Mouse (Mus musculus): ENCODE data around the gene Mterf2. TPM values are rescaled to one million over a fixed set of nuclear protein-coding genes. Genes with fewer than 3 reads are reported as not detected.

Mterf2 gene
- total RNA-seq (2014; rRNA removed) (8.4 and 9.6 TPM in 2 replicates), polyA plus RNA-seq (2012; rRNA removed) (1.0 and 1.9 TPM in 2 replicates)

- Histone ChIP-seq H3K4me1 (ENCODE audit: control insufficient read depth, insufficient read depth, low read length) (no peaks in the 10 kb centered on the region), H3K9ac (ENCODE audit: low read depth, low read length) (peak within 1 kb of the TSS; percentile 62), H3K27me3 (ENCODE audit: control insufficient read depth, insufficient read depth, low read length) (no peaks in the 10 kb centered on the region), H3K36me3 (ENCODE audit: control insufficient read depth, insufficient read depth, low read length) (peaks cover 3% of the 10 kb centered on the region; the same call in 1 of the 2 replicates), H3K27ac (replicated peaks; ENCODE audit: insufficient read depth, low read depth, low read length) (peak within 1 kb of the TSS; percentile 23), H3K79me2 (ENCODE audit: control insufficient read depth, insufficient read depth, low read length) (no peaks in the 10 kb centered on the region), H3K4me3 (ENCODE audit: insufficient read depth, low read depth, low read length) (peak within 1 kb of the TSS; percentile 79)
- DNase-seq (ENCODE audit: extremely low read depth, low read depth, low spot score), result peak; percentile 98
- 8% methylated on average over 20 of the region's 20 CpGs for WGBS
- TF ChIP-seq POLR2A (IDR thresholded peaks at IDR 0.05; ENCODE audit: extremely low read depth, insufficient read depth, low read length) (no peak), CTCF (IDR thresholded peaks at IDR 0.05; ENCODE audit: low read depth, low read length) (peak; percentile 27; the same call in 1 of the 2 replicates)
These were observed at the start of gene Mterf2 for GRCm38 (mm10) chr10:85127395-85128287. Gene Mterf2, minus strand, starts transcription at chr10:85128027.

- Histone ChIP-seq H3K27me3 (ENCODE audit: control insufficient read depth, insufficient read depth, low read length) (no peaks in the 10 kb centered on the region), H3K4me3 (ENCODE audit: insufficient read depth, low read depth, low read length) (no peak overlapping the region), H3K79me2 (ENCODE audit: control insufficient read depth, insufficient read depth, low read length) (peaks cover 16% of the 10 kb centered on the region; the same call in 1 of the 2 replicates), H3K4me1 (ENCODE audit: control insufficient read depth, insufficient read depth, low read length) (no peaks in the 10 kb centered on the region; the same call in 1 of the 2 replicates), H3K36me3 (ENCODE audit: control insufficient read depth, insufficient read depth, low read length) (no peaks in the 10 kb centered on the region; the same call in 1 of the 2 replicates), H3K27ac (replicated peaks; ENCODE audit: insufficient read depth, low read depth, low read length) (no peak overlapping the region), H3K9ac (ENCODE audit: low read depth, low read length) (no peak overlapping the region)
- peak; percentile 62 for DNase-seq (ENCODE audit: extremely low read depth, low read depth, low spot score)
- TF ChIP-seq CTCF (IDR thresholded peaks at IDR 0.05; ENCODE audit: low read depth, low read length) (no peak), POLR2A (IDR thresholded peaks at IDR 0.05; ENCODE audit: extremely low read depth, insufficient read depth, low read length) (no peak)
- WGBS, result 20% methylated on average over 2 of the region's 2 CpGs
These were observed 48.8 kb upstream of the Mterf2 start for GRCm38 (mm10) chr10:85176640-85177039.

GRCm38 (mm10) chr10:85165306-85165705 is 37.5 kb upstream of the Mterf2 start:
- DNase-seq (ENCODE audit: extremely low read depth, low read depth, low spot score), result no peak
- 97% methylated on average over 5 of the region's 5 CpGs for WGBS
- no peak overlapping the region for H3K27ac ChIP-seq (replicated peaks; ENCODE audit: insufficient read depth, low read depth, low read length)
- H3K27me3 ChIP-seq (ENCODE audit: control insufficient read depth, insufficient read depth, low read length), result no peaks in the 10 kb centered on the region
- peaks cover 15% of the 10 kb centered on the region; the same call in 1 of the 2 replicates for H3K79me2 ChIP-seq (ENCODE audit: control insufficient read depth, insufficient read depth, low read length)
- peaks cover 11% of the 10 kb centered on the region; the same call in 1 of the 2 replicates for H3K4me1 ChIP-seq (ENCODE audit: control insufficient read depth, insufficient read depth, low read length)
- TF ChIP-seq CTCF (IDR thresholded peaks at IDR 0.05; ENCODE audit: low read depth, low read length), result no peak
- no peak for TF ChIP-seq POLR2A (IDR thresholded peaks at IDR 0.05; ENCODE audit: extremely low read depth, insufficient read depth, low read length)
- H3K4me3 ChIP-seq (ENCODE audit: insufficient read depth, low read depth, low read length), result no peak overlapping the region
- no peaks in the 10 kb centered on the region for H3K36me3 ChIP-seq (ENCODE audit: control insufficient read depth, insufficient read depth, low read length)
- no peak overlapping the region for H3K9ac ChIP-seq (ENCODE audit: low read depth, low read length)

- no peak overlapping the region for H3K9ac ChIP-seq (ENCODE audit: low read depth, low read length)
- H3K4me3 ChIP-seq (ENCODE audit: insufficient read depth, low read depth, low read length), result no peak overlapping the region
- no peaks in the 10 kb centered on the region for H3K36me3 ChIP-seq (ENCODE audit: control insufficient read depth, insufficient read depth, low read length)
- H3K4me1 ChIP-seq (ENCODE audit: control insufficient read depth, insufficient read depth, low read length), result peaks cover 12% of the 10 kb centered on the region; the same call in 1 of the 2 replicates
- no peak for DNase-seq (ENCODE audit: extremely low read depth, low read depth, low spot score)
- H3K27me3 ChIP-seq (ENCODE audit: control insufficient read depth, insufficient read depth, low read length), result no peaks in the 10 kb centered on the region
- H3K79me2 ChIP-seq (ENCODE audit: control insufficient read depth, insufficient read depth, low read length), result peaks cover 15% of the 10 kb centered on the region; the same call in 1 of the 2 replicates
- 96% methylated on average over 13 of the region's 13 CpGs for WGBS
- H3K27ac ChIP-seq (replicated peaks; ENCODE audit: insufficient read depth, low read depth, low read length), result no peak overlapping the region
- TF ChIP-seq POLR2A (IDR thresholded peaks at IDR 0.05; ENCODE audit: extremely low read depth, insufficient read depth, low read length) (no peak), CTCF (IDR thresholded peaks at IDR 0.05; ENCODE audit: low read depth, low read length) (no peak)
These were observed 37.0 kb upstream of the Mterf2 start for GRCm38 (mm10) chr10:85164791-85165190.

- Histone ChIP-seq H3K36me3 (ENCODE audit: control insufficient read depth, insufficient read depth, low read length) (no peaks in the 10 kb centered on the region), H3K9ac (ENCODE audit: low read depth, low read length) (no peak overlapping the region), H3K27ac (replicated peaks; ENCODE audit: insufficient read depth, low read depth, low read length) (no peak overlapping the region), H3K79me2 (ENCODE audit: control insufficient read depth, insufficient read depth, low read length) (peaks cover 21% of the 10 kb centered on the region), H3K4me1 (ENCODE audit: control insufficient read depth, insufficient read depth, low read length) (peaks cover 14% of the 10 kb centered on the region; the same call in 1 of the 2 replicates), H3K4me3 (ENCODE audit: insufficient read depth, low read depth, low read length) (no peak overlapping the region), H3K27me3 (ENCODE audit: control insufficient read depth, insufficient read depth, low read length) (no peaks in the 10 kb centered on the region)
- WGBS, result 30% methylated on average over 5 of the region's 5 CpGs
- TF ChIP-seq POLR2A (IDR thresholded peaks at IDR 0.05; ENCODE audit: extremely low read depth, insufficient read depth, low read length) (no peak), CTCF (IDR thresholded peaks at IDR 0.05; ENCODE audit: low read depth, low read length) (no peak)
- peak; percentile 94 for DNase-seq (ENCODE audit: extremely low read depth, low read depth, low spot score)
These were observed 34.0 kb upstream of the Mterf2 start for GRCm38 (mm10) chr10:85161745-85162351.
